Mouse (Mus musculus): ENCODE measurements at regions not wholly inside any gene's neighbourhood (a gene's known extent, or its start where the extent isn't known, plus 50 kb on each side); places are given as distances from the start of the nearest gene placed in this dataset.

- peak; percentile 13 for DNase-seq
Observed at GRCm38 (mm10) chr1:144085530-144086520, 81.9 kb upstream of the Rgs2 start.

GRCm38 (mm10) chr1:144078972-144079371 lies 75.0 kb upstream of the Rgs2 start:
- DNase-seq, result no peak

GRCm38 (mm10) chr1:144078446-144078845 lies 74.5 kb upstream of the Rgs2 start:
- no peak for DNase-seq

GRCm38 (mm10) chr1:144075991-144076390 lies 72.0 kb upstream of the Rgs2 start:
- DNase-seq, result no peak

- DNase-seq, result no peak
Observed at GRCm38 (mm10) chr1:144061283-144061682, 57.3 kb upstream of the Rgs2 start.

- DNase-seq, result peak; percentile 6
Observed at GRCm38 (mm10) chr1:144055476-144056213, 51.7 kb upstream of the Rgs2 start.
